Mouse (Mus musculus): ENCODE results near the gene Asb3.
A peak's percentile ranks its signal among the peaks of the same experiment; 100 is the strongest.
"Not testable (repeated sequence)": the region's sequence is repeated elsewhere in the genome, so short reads cannot be mapped to it uniquely, and the experiment has no call there.

Gene Asb3

GRCm38 (mm10) chr11:31001169-31001908, 116.1 kb downstream of the Asb3 start:
- DNase-seq, result peak in 1 of 2 experiments; percentile 11

- not testable (repeated sequence) for DNase-seq
Observed at GRCm38 (mm10) chr11:31009668-31010067, 124.5 kb downstream of the Asb3 start.

- DNase-seq, result not testable (repeated sequence)
Observed at GRCm38 (mm10) chr11:31017466-31017865, 132.2 kb downstream of the Asb3 start.

GRCm38 (mm10) chr11:31034958-31035357, 149.7 kb downstream of the Asb3 start:
- no peak for DNase-seq

GRCm38 (mm10) chr11:31089973-31090372, 204.8 kb downstream of the Asb3 start:
- DNase-seq, result no peak

GRCm38 (mm10) chr11:31090478-31090978, 205.3 kb downstream of the Asb3 start:
- no peak for DNase-seq

- DNase-seq, result not testable (repeated sequence)
Observed at GRCm38 (mm10) chr11:31099519-31099918, 214.3 kb downstream of the Asb3 start.

- DNase-seq, result no peak
Observed at GRCm38 (mm10) chr11:31102188-31102587, 217.0 kb downstream of the Asb3 start.

GRCm38 (mm10) chr11:31105364-31105763, 220.1 kb downstream of the Asb3 start:
- no peak for DNase-seq

GRCm38 (mm10) chr11:31126964-31127363, 241.7 kb downstream of the Asb3 start:
- DNase-seq, result not testable (repeated sequence)

- DNase-seq, result not testable (repeated sequence)
Observed at GRCm38 (mm10) chr11:31133726-31134125, 248.5 kb downstream of the Asb3 start.

GRCm38 (mm10) chr11:31134824-31135223, 249.6 kb downstream of the Asb3 start:
- not testable (repeated sequence) for DNase-seq

- not testable (repeated sequence) for DNase-seq
Observed at GRCm38 (mm10) chr11:31138394-31138793, 253.2 kb downstream of the Asb3 start.

Data from lung, adult 18-20 months (tissue).